Mouse (Mus musculus): ENCODE results near the gene Pheta1.

The Pheta1 gene

GRCm38 (mm10) chr5:121848743-121849142, at the start of gene Pheta1:
TSS of gene Pheta1 (plus strand) at chr5:121848984.
- DNase-seq (ENCODE audit: low read depth): peak; percentile 95

DNA sequence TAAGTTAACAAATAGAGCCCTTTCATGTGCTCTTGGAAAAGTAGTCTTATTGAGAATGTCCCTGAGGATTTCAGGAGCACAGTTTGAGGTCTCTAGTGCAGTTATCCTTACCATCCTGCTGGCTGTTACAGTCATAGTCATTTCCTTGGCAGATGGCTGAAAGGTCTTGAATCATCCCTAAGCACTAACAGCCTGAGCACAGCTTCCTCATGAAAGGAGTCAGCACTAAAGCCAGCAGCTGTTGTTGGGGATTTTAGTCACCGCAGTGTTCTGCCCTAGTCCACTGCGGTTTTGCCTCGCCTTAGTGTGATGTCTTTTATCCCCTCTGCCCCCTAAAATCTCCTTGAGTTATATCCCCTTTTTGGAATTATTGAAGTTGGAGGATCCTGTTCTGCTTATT, 41.6 kb upstream of the Pheta1 start:
- peak; percentile 49 for DNase-seq (ENCODE audit: low read depth)

- DNase-seq (ENCODE audit: low read depth): no peak
Measured at GRCm38 (mm10) chr5:121808202-121808601, 40.6 kb upstream of the Pheta1 start.

GRCm38 (mm10) chr5:121809667-121810224, 39.0 kb upstream of the Pheta1 start:
- no peak for DNase-seq (ENCODE audit: low read depth)

GRCm38 (mm10) chr5:121810331-121811151, 38.2 kb upstream of the Pheta1 start:
- DNase-seq (ENCODE audit: low read depth): no peak

GRCm38 (mm10) chr5:121811485-121811931, 37.3 kb upstream of the Pheta1 start:
- no peak for DNase-seq (ENCODE audit: low read depth)

GRCm38 (mm10) chr5:121812526-121813243, 36.1 kb upstream of the Pheta1 start:
- no peak for DNase-seq (ENCODE audit: low read depth)

- DNase-seq (ENCODE audit: low read depth): no peak
Measured at GRCm38 (mm10) chr5:121813744-121814143, 35.0 kb upstream of the Pheta1 start.

DNA sequence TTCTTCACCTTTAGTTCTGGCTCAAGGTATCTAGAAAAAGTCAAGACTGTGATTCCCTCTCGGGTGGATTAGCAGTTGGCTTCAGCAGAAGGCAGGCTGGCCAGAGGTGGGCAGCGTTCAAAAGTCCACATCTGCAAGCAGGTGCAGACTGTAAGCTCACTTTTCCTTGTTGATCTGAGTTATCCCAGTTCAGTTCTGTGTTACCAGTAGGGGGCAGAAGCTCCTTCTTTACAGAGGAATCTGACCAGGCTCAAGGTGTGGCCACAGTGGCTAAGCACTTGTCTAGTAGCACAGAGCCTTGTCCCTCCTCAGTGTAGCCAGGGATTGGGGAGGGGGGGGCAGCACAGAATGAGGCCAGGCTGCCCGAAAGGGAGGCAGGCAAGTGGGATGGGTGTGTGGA, 33.7 kb upstream of the Pheta1 start:
- DNase-seq (ENCODE audit: low read depth): peak; percentile 79

DNA sequence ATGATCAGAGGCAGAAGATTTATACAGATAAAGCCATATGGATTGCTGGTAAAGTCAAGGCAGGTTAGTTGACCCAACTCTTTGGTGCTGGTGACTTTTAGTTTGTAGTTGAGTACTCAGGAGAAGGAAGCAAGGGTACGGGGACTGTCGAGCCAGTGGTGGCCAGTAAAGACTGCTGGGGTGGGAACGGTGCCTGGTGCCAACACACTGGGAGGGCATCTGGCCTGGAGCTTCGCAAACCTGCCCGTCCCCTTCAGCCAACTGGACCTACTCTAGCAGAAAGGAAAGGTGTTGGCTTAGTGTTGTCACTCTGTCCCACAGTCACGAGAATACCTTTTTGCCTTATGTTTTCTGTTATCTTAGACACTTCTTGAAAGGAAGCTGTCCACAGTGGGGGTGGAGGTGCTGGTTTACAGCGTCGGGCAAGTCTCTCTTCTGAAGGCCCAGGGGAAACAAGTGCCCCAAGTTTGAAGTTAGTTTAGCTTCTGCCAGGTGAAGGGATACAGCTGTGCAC, 32.9 kb upstream of the Pheta1 start:
- DNase-seq (ENCODE audit: low read depth): no peak

- no peak for DNase-seq (ENCODE audit: low read depth)
Measured at GRCm38 (mm10) chr5:121816611-121817010, 32.2 kb upstream of the Pheta1 start.

GRCm38 (mm10) chr5:121817551-121817950, 31.2 kb upstream of the Pheta1 start:
- no peak for DNase-seq (ENCODE audit: low read depth)

DNA sequence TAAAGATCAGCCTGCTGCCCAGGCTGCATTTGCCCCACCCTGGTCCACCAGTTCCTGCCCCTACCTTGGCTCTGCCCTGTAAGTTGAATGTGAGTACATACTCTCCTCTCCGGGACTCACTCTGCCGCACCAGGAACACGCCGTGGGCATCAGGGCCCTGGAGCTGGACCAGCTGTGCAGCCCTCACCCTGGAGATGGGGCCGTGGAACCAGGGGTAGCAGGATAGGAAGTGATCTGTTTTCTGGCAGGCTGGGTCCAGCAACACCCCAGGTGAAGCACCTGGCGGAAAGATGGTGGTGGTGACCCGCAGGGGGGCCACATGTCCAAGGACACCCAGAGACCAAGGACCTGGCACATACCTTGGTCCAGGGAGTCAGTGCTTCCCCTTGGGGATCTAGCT, 30.4 kb upstream of the Pheta1 start:
- no peak for DNase-seq (ENCODE audit: low read depth)

- DNase-seq (ENCODE audit: low read depth): no peak
Measured at GRCm38 (mm10) chr5:121818862-121819261, 29.9 kb upstream of the Pheta1 start.

DNA sequence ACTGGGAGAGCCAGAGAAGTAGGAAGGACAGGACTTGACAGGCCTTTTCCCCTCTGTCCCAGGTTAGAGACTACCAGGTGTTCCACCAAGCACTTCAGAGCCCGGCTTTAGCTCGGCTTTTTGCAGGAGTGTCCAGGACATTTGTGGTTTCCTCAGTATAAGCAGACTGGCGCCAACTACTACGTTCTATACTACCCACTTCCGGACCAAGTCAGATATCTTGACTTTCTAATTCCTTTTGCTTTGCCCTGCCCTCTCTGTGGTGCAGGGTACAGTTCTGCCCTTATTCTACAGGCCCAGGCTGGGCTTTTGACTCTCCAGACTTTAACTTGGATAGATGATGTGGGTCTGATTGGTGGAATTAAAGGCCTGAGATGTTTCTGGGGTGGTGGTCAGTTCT, 29.2 kb upstream of the Pheta1 start:
- no peak for DNase-seq (ENCODE audit: low read depth)

DNA sequence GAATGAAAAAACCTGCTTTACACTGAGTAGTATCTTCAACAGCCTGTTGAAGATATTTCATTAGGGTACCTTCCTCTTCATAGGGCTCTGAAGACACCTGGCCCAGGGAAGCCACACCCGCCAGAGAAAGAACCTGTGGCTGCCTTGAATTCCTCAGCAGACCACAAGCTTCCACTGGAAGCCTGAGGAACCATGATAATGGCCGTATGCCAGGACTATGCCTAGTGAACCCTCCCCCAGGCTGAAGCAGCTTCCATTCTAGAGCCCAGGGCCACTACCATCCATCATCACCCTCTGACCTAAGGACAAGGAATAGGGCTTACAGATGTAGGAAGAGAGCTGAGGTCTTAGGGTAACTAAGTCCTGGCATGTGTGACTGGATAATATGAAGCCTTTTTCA, 28.6 kb upstream of the Pheta1 start:
- DNase-seq (ENCODE audit: low read depth): peak; percentile 42

DNA sequence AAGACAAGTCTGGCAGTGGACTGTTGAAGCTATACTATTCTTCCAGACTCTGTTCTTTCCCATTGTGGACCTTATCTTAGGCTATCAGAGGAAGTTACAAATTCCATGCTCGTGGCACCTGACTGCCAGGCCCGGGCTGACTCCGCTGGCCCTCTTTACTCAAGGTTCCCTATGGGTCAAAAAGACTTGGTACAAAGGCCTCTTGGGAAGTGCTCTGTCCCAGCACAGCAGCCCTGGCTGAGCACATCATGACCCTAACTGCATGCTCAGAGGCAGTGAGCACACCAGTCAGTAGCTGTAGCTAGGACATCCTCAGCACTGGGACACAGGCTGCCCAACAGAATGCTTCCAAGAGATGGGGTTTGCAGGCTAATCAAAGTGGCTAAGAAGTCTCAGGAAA, 28.1 kb upstream of the Pheta1 start:
- DNase-seq (ENCODE audit: low read depth): no peak

GRCm38 (mm10) chr5:121821116-121821515, 27.7 kb upstream of the Pheta1 start:
- no peak for DNase-seq (ENCODE audit: low read depth)

- DNase-seq (ENCODE audit: low read depth): no peak
Measured at GRCm38 (mm10) chr5:121821552-121821951, 27.2 kb upstream of the Pheta1 start.

GRCm38 (mm10) chr5:121822786-121823505, 25.8 kb upstream of the Pheta1 start:
- DNase-seq (ENCODE audit: low read depth): no peak

DNA sequence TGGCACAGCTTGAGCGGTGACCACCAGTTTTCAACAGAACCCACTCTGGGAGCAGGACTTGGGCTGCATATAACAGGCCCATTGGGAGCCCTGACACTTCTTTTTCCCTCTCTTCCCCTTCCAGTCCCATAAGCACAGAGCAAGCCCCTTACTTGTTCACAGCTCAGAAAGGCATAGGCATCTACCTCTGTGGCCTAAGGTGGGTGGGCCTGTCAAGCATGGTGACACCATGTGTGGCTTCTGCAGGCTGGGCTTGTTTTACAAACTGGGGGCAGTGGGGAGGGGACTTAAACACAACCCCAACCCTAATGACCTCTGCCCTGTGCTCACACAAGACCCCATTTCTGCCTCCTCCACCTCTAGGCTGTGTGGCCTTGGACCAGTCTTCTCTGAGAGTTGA, 25.1 kb upstream of the Pheta1 start:
- no peak for DNase-seq (ENCODE audit: low read depth)

DNA sequence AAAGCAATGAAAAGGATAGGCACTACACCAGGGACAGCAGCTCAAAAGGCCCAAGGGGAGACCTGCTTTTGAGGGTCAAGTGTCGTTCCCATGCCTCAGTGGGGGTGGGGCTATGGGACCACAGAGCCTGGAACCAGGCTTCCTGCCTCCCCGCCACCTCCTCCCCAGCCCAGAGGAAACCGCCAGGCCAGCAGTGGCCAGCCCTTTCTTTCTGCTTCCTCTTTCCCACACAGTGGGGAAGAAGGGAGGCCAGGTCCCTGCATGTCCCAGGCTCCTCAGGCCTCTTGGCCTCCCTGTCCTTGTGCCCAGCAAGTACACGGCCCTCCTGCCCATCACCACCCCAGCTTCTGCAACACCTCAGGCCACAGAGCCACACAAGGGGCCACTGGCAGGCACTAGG, 24.7 kb upstream of the Pheta1 start:
- no peak for DNase-seq (ENCODE audit: low read depth)

Data from NIH3T3 (cell line).